Mouse (Mus musculus) forebrain, embryonic 14.5 days (tissue): ENCODE measurements around the gene Radil. TPM values are rescaled to one million over a fixed set of nuclear protein-coding genes. Genes with fewer than 3 reads are reported as not detected.

Experiments used
- ATAC-seq: fragments of 200-750 bp; cut with Nextera tagmentation; 2 replicates; pipeline ENCODE4 v1.8.0; 2017; ENCODE audit warnings: mild to moderate bottlenecking, moderate library complexity
- DNase-seq: peaks from one replicate; pipeline ENCODE4 v3.0.0-alpha.2; 2015; ENCODE audit warnings: low spot score
- H3K27ac ChIP-seq: fragments of 300-500 bp; sonication (generic); 2 replicates; pipeline ENCODE4 v1.5.1; 2014; ENCODE audit warnings: low read depth, mild to moderate bottlenecking, control low read depth, low read length, moderate library complexity
- H3K27me3 ChIP-seq: fragments of 300-500 bp; sonication (generic); replicated peaks from 2 replicates; pipeline ENCODE4 v1.6.1; 2014; ENCODE audit warnings: low read length, control low read depth, mixed read lengths; ENCODE audit not compliant: control insufficient read depth, insufficient read depth
- H3K36me3 ChIP-seq: fragments of 300-500 bp; sonication (generic); 2 replicates; pipeline ENCODE4 v1.6.1; 2014; ENCODE audit warnings: low read length, control low read depth; ENCODE audit not compliant: control insufficient read depth, insufficient read depth
- H3K4me1 ChIP-seq: fragments of 300-500 bp; sonication (generic); 2 replicates; pipeline ENCODE4 v1.6.1; 2014; ENCODE audit warnings: antibody characterized with exemption, low read length, control low read depth; ENCODE audit not compliant: control insufficient read depth, insufficient read depth
- H3K4me2 ChIP-seq: fragments of 300-500 bp; sonication (generic); 2 replicates; pipeline ENCODE4 v1.6.1; 2014; ENCODE audit warnings: mild to moderate bottlenecking, control low read depth, low read length
- H3K4me3 ChIP-seq: fragments of 300-500 bp; sonication (generic); 2 replicates; pipeline ENCODE4 v1.5.1; 2014; ENCODE audit warnings: low read depth, low read length, control low read depth
- H3K9ac ChIP-seq: fragments of 300-500 bp; sonication (generic); 2 replicates; pipeline ENCODE4 v1.6.1; 2014; ENCODE audit warnings: mild to moderate bottlenecking, low read length, control low read depth, moderate library complexity
- H3K9me3 ChIP-seq: fragments of 300-500 bp; sonication (generic); replicated peaks from 2 replicates; pipeline ENCODE4 v1.6.1; 2016; ENCODE audit warnings: low read length, control low read depth, mixed read lengths; ENCODE audit not compliant: control insufficient read depth
- WGBS: fragments of 180-500 bp; shearing (Covaris S2); extraction: QIAGEN DNeasy Blood & Tissue Kit; methylation state at CpG from one replicate; pipeline ENCODE4 v1.1.7; 2014; 5-methylcytosine and 5-hydroxymethylcytosine counted together
- polyA plus RNA-seq: library from polyadenylated mRNA; unstranded; fragments of >200 nt; fragmentation: Nextera tagmentation; extraction: Ambion mirVana; gene quantifications from 2 replicates; pipeline ENCODE4 v1.2.1, GENCODE M21; 2014

The Radil gene
- polyA plus RNA-seq, 1 experiment from 2014 or later = 5.9 TPM

DNA sequence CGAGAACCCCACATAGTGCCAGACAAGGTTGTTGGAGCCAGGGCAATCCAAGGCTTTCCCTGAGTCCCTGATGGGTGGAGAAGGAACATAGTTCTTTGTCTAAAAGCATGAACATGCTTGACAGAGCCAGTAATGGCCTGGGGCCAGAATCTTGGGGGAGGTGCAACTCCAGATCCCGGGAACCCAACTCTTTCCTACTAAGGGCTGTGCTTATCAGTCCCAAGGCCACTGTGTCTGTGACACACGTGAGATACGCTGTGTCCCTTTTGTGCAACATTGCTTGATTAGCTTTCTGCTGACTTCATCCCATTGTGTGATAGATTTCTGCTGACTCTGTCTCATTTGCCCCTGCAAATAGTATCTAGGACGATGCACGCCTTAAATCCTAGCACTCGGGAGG, 25.9 kb upstream of the Radil start:
- Histone ChIP-seq H3K4me1 (no peaks in the 10 kb centered on the region), H3K4me3 (no peak overlapping the region), H3K4me2 (no peak overlapping the region), H3K27me3 (no peaks in the 10 kb centered on the region), H3K9me3 (no peaks in the 10 kb centered on the region), H3K27ac (no peak overlapping the region), H3K9ac (no peak overlapping the region), H3K36me3 (peaks cover 26% of the 10 kb centered on the region)
- ATAC-seq = no peak
- 74% methylated on average over 7 of the region's 7 CpGs for WGBS
- peak; percentile 51 for DNase-seq

- Histone ChIP-seq H3K27ac (peak overlapping the region; percentile 62), H3K9ac (no peak overlapping the region), H3K36me3 (peaks cover 28% of the 10 kb centered on the region), H3K9me3 (no peaks in the 10 kb centered on the region), H3K4me3 (no peak overlapping the region), H3K27me3 (no peaks in the 10 kb centered on the region), H3K4me2 (no peak overlapping the region), H3K4me1 (no peaks in the 10 kb centered on the region)
- DNase-seq = peak; percentile 58
- 56% methylated on average over 8 of the region's 8 CpGs for WGBS
- ATAC-seq = peak; percentile 77
These were observed 23.6 kb upstream of the Radil start for GRCm38 (mm10) chr5:142574323-142575057.

DNA sequence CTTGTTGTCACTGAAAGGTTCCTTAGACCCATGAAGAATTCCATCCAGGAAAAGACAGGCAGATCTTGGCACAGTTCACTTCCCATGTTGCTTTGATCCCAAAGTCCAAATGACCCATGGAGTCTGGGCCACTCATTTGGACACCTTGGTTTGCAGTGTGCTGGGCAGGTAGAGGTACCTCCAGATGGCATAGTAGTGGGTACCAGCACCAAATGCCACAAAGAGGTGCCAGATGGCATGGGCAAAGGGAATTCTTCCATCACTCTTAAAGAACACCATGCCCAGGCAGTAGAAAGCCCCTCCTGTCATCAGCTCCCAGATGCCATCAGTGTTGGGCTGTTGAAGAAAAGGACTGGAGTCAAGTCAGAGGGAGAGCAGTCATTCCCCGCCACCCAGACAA, 13.7 kb upstream of the Radil start:
- H3K27ac ChIP-seq = no peak overlapping the region
- 100% methylated on average over 1 of the region's 1 CpGs for WGBS
- peaks cover 36% of the 10 kb centered on the region for H3K36me3 ChIP-seq

GRCm38 (mm10) chr5:142560261-142560660, 9.4 kb upstream of the Radil start:
- Histone ChIP-seq H3K27ac (no peak overlapping the region), H3K9ac (no peak overlapping the region), H3K27me3 (no peaks in the 10 kb centered on the region), H3K4me1 (no peaks in the 10 kb centered on the region), H3K4me2 (no peak overlapping the region), H3K4me3 (no peak overlapping the region), H3K9me3 (no peaks in the 10 kb centered on the region), H3K36me3 (peaks cover 11% of the 10 kb centered on the region)
- ATAC-seq = no peak
- WGBS = 51% methylated on average over 7 of the region's 7 CpGs
- DNase-seq = no peak

More for the DNA sequence above, 13.7 kb upstream of the Radil start:
- no peak for DNase-seq
- H3K4me2 ChIP-seq = no peak overlapping the region
- no peak overlapping the region for H3K9ac ChIP-seq
- no peaks in the 10 kb centered on the region for H3K4me1 ChIP-seq
- ATAC-seq = no peak
- H3K27me3 ChIP-seq = no peaks in the 10 kb centered on the region
- H3K4me3 ChIP-seq = no peak overlapping the region
- no peaks in the 10 kb centered on the region; the same call in 1 of the 2 replicates for H3K9me3 ChIP-seq

- Histone ChIP-seq H3K4me3 (no peak overlapping the region), H3K9ac (no peak overlapping the region), H3K4me2 (no peak overlapping the region), H3K27ac (no peak overlapping the region), H3K4me1 (no peaks in the 10 kb centered on the region), H3K36me3 (no peaks in the 10 kb centered on the region), H3K9me3 (no peaks in the 10 kb centered on the region), H3K27me3 (no peaks in the 10 kb centered on the region)
- 20% methylated on average over 21 of the region's 21 CpGs for WGBS
- peak; percentile 81 for DNase-seq
- peak; percentile 76 for ATAC-seq
These were observed 6.6 kb upstream of the Radil start for GRCm38 (mm10) chr5:142557397-142558067.

- no peaks in the 10 kb centered on the region for H3K36me3 ChIP-seq
- H3K4me2 ChIP-seq = no peak overlapping the region
- DNase-seq = no peak
- no peak overlapping the region for H3K27ac ChIP-seq
- no peaks in the 10 kb centered on the region for H3K27me3 ChIP-seq
- no peak for ATAC-seq
- no peak overlapping the region for H3K9ac ChIP-seq
- H3K4me1 ChIP-seq = no peaks in the 10 kb centered on the region
- H3K9me3 ChIP-seq = no peaks in the 10 kb centered on the region
- 90% methylated on average over 4 of the region's 4 CpGs for WGBS
- no peak overlapping the region for H3K4me3 ChIP-seq
These were observed 5.8 kb upstream of the Radil start for GRCm38 (mm10) chr5:142556721-142557120.

DNA sequence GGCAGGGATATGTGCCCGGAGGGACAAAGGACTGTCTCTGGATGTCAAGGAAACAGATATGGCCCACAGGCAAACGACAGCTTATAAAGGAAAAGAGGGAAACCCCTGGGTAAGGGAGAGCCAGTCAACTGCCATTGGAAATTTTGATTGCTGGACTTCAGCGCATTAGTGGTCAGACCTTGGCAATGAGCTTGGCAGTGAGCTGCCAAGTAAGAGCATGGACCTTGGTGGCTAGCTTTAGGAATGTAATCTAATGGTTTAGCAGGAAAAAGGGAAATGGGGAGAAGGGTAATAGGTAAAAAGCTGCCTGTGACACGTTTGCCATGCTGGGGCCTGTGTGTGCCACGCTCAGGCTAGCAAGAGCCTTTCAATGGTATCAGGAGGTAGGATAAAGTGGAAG, 5.0 kb upstream of the Radil start:
- ATAC-seq (no peak), DNase-seq (no peak)
- Histone ChIP-seq H3K9me3 (no peaks in the 10 kb centered on the region), H3K4me3 (no peak overlapping the region), H3K36me3 (no peaks in the 10 kb centered on the region), H3K4me1 (0 out of 2 replicates have a peak, but pooled peaks cover under 1% of the 10 kb centered on the region), H3K4me2 (no peak overlapping the region), H3K27me3 (no peaks in the 10 kb centered on the region), H3K9ac (no peak overlapping the region), H3K27ac (no peak overlapping the region)
- 78% methylated on average over 5 of the region's 5 CpGs for WGBS

- H3K27me3 ChIP-seq = 0 out of 2 replicates have a peak, but pooled peaks cover 4% of the 10 kb centered on the region
- H3K4me3 ChIP-seq = peak overlapping the region; percentile 57
- DNase-seq = peak; percentile 45
- H3K27ac ChIP-seq = peak overlapping the region; percentile 27; the same call in 1 of the 2 replicates
- H3K4me2 ChIP-seq = peak overlapping the region; percentile 94
- 0 out of 2 replicates have a peak, but pooled peaks cover 3% of the 10 kb centered on the region for H3K4me1 ChIP-seq
- H3K9me3 ChIP-seq = no peaks in the 10 kb centered on the region
- peak overlapping the region; percentile 64 for H3K9ac ChIP-seq
- WGBS = 2% methylated on average over 30 of the region's 31 CpGs
- ATAC-seq = peak; percentile 35; the same call in 1 of the 2 replicates
- H3K36me3 ChIP-seq = no peaks in the 10 kb centered on the region
These were observed 765 bp downstream of the Radil start for GRCm38 (mm10) chr5:142549961-142550705.
